Mouse (Mus musculus): ENCODE results near the gene Foxa2.

DNA sequence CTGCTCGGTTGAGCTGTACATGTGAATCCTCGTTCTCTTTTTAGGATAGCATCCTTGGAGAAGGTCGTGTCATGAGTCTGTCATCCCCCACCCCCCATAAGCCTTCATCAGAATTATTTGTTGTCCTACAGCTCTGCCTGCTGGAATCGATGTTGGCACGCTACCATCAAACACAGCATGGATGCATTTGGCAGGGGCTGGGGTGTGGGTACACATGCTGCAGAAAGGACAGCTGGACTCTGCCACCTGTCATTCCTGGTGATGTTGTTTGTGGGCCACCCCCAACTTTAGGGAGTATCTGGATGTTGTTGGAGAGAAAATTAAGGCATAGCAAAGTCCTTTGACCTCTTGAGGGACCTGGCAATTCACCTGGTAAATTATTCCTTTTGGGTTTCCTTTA, 38.8 kb upstream of the Foxa2 start:
- TF ChIP-seq CTCF (conservative IDR thresholded peaks at IDR 0.05; ENCODE audit: low read length) (no peak), POU5F1 (IDR thresholded peaks at IDR 0.05; ENCODE audit: borderline replicate concordance, low read length) (no peak)

Measured in E14TG2a.4 (cell line).